Mouse (Mus musculus) heart, adult 8-10 months (tissue): ENCODE measurements at regions not wholly inside any gene's neighbourhood (a gene's known extent, or its start where the extent isn't known, plus 50 kb on each side); places are given as distances from the start of the nearest gene placed in this dataset.
A peak's percentile ranks its signal among the peaks of the same experiment; 100 is the strongest.

Experiments
- DNase-seq: peaks from one replicate; pipeline ENCODE4 v3.0.0; 2022; ENCODE audit warnings: low spot score

DNA sequence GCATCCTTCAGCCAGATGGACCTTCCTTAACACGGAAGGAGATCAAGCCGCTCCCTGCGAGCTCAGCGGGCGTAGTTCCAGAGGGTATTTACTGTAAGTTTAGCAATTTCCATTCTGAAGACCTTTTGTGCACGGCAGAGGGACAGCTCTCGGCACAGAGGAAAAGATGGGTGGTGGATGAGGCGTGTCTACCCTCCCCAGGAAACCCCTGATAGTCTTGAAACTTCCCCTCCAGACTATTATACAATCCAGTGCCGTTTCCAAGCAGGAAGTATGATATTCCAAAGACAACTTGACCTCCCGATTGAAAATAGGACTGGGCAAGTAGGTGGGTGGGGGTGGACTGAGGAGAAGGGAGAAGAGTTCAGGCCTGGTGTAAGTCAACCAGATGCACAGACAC lies 340.4 kb upstream of the Adgrl2 start:
- DNase-seq: peak; percentile 81

DNA sequence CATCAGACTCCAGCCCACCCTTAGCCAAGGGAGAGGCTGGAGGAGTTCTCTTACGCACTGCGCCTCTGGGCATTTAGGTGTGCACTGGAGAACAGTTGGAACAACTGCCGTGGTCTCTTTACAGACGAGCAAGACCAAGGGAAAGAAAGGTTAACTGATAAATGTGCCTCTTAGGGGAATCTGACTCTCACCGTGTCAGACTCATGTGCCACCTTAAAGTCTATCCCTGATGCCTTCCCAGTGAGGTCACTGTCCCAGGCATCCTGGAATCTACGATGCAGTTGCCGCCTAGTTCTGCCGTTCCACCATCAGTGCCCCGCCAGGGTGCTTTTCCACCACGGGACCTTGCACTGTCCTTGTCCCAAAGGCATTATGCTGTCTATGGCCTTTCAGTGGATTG lies 339.7 kb upstream of the Adgrl2 start:
- DNase-seq: no peak

DNA sequence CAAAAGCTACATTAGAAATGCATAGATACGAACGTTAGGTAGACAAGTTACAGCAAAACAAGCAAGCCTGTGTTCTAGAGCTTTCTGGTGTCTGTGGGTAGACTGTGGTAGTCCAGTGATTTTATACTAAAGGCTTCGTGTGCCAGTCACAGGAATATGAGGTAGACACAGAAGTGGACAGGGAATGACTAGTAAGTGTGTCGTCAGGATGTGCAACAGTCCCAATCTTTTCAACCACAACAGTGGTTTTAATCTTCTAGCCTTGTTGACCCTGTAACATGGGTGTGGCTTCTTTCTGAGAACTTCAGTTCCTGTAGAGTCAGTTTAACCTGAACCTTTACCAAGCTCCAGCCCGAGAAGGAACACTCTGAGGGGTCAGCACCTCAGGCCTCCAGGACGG lies 339.3 kb upstream of the Adgrl2 start:
- DNase-seq: no peak

DNA sequence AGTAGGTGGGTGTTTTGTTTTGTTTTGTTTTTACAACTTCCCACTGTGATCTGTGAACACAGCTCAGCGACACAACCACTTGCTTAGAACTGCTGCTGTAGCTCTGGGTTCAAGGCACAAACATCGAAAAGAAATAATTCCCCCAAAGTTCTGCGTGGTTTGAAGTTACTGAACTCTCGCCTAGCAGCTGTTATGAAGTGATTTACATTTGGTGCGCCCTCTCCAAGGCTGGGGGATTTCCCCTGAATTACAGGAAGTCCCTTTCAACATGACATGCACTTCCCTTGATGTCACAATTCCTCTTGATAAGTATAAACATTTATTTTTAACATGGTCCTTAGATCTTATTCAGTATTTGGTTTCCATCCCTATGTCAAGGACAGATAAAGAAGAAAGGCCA lies 336.3 kb upstream of the Adgrl2 start:
- DNase-seq: peak; percentile 54

DNA sequence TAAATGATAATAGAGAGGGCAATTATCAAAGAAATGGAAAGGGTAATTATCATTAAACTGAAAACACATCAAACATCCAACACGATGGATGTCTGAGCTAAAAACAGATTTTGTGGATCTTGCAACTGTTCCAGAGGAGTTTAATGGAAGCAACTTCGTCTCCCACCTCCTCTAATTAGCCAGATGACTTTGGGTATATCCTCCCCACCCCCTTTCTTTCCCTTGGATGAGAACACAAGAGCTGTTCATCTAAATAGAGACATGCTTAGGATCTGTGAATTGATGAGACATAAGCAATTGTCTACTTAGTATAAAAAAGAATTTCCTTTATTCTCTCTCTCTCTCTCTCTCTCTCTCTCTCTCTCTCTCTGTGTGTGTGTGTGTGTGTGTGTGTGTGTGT lies 333.7 kb upstream of the Adgrl2 start:
- DNase-seq: no peak

DNA sequence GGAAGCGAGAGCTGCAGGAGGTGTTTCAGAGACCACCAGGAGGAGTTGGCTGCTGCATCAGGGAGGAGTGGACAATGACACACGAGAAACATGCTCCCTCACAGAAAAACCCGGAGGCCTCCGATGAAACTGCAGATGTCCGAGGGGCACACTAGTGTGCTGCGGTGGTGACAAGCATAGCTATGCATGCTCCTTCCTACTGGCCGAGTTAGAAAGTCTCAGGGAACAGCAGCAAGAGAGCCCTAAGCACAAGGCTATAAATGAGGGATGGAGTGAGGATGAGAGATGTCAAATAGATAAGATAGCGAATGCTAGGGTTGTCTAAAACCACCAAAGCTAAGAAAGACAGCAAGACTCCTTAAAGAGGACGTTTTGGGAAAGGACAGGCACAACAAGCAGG lies 328.4 kb upstream of the Adgrl2 start:
- no peak for DNase-seq

DNA sequence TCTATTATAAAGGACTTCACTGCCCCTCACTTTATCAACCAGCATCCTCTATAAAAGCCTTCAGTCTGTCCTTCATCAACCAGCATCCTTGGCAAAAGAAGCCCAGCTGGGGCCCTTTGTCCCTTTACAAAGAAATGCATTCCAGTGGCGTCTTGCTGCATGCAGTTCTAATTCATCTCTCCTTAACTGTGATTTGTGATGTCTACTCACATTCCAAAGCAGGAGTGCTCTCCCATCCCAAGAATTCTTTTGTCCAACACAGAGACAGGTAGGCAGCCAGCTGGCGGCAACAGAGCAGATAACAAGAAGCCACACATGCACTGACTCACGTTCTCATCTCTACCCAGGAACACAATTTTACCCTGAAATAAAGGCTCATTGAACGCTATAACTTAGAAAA lies 323.9 kb upstream of the Adgrl2 start:
- no peak for DNase-seq

DNA sequence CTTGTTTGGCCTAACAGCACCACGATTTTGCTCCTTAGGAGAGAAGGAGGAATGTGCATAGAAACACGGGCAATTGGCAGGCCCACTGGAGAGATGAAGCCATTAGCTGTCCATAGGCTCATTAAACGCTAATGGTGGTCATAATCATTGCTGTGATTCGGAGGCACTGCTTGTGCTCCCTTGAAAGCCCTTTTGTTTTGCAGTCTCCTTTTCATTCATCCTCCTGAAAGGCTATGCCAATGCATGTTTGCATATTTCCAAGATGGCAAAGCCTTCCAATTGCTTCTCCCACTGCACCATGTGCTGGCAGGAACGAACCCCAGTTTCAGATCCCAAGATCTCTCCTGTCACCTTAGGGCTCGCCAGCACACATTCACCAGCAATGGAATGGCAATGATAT lies 322.9 kb upstream of the Adgrl2 start:
- no peak for DNase-seq

DNA sequence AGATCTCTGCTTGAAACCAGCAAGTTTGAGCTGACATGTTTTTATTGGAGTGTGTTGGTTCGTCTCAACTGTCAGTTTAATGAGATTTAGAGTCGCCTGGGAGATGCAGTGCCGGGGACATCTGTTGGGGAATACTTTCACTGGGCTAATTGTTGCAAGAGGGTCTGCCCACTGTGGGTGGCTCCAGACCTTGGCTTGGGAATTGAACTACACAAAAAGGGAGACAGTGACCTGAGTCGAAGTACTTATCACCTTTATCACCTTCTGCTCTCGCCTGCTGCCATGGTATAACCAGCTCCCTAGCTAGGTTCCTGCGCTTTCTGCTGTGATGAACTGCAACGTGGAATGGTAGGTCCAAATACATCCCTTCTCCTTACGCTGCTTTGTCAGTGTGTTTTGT lies 321.2 kb upstream of the Adgrl2 start:
- no peak for DNase-seq

DNA sequence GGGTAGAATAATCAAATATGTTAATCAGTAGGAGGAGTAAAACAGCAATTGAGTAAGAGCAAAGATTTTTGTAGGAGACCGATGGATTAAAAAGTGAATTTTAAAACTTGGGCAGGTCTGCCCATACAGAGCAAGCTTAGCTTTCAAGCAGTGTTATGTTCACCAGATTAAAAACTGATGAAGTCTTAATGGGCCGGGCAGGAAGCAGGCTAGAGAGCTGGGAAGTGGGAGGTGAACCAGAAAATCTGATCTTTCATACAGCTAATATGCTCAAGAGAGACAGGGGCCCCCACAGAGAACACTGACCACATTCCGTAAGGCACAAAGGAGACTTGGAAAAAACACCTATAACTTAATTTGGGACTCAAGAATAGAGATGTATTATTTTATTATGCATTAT lies 316.4 kb upstream of the Adgrl2 start:
- DNase-seq: no peak

DNA sequence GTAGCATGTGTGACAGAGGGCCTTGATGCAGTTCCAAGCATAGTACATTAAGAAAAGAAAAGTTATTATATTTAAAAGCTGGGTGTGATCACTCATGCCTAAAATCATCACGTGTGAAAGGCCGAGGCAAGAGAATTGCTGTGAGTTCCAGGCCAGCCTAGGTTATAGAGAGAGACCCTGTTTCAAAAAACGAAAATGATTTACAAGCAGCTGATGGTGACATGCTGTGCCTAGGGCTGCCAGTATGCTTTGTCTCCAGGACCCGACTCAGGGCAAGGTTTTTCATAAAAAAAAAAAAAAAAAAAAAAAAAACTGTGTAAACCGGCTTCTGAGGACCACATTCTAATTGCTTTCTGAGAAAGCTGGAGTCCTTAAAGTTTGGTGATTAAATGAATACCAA lies 315.9 kb upstream of the Adgrl2 start:
- no peak for DNase-seq

DNA sequence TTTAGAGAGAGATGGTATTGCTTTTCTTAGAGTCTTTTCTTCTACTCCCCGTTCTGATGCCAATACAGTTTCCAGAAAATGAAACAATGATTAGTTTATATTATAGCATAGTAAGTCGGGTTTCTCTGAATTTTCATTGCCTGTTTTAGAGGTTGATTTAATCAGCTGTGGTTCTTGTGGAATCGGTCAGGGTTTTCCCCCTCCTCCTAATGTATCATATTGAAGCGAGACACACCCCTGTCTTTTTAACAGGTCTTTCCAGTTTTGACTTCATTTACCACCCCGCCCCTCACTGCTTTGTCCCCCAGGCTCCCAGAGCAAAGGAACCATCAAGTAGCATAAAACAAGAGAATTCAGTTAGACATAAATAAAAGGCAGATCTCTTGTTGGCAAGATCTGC lies 315.1 kb upstream of the Adgrl2 start:
- DNase-seq: no peak

DNA sequence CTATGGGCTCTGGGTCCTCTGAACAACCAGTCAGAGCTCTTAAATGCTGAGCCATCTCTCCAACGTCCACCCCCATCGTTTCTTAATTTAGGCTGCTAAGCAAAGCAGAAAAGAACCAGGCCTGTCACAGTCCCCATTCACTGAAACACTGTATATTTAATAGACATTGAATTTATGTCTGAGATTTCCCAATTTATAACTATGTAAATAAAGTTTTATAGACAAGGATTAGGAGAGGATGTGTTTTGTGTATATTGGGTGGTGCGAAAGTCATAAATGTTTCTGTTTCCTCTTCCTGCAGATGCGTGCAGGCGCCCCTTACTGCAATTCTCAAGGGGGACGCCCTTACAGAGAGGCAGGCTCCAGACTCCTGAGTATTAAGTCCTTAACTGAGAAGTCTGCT lies 314.7 kb upstream of the Adgrl2 start:
- DNase-seq: no peak

DNA sequence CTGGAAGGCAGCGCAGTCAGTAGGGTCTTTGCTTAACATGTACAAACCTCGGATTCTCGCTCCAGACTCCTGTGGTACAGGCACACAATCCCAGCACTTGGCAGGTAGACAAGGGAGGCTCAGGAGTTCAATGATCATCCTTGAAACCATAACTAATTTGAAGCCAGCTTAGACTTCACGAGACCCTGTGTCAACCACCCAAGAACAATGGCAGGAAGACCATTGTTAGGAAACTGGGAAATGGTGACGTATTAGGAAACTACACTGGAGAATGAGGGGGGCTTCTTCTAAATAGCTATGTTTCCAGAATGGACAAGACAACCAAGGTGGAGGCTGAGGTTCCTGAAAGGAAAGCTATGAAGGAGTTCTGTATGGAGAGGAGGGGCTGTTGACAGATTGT lies 313.1 kb upstream of the Adgrl2 start:
- peak; percentile 30 for DNase-seq

DNA sequence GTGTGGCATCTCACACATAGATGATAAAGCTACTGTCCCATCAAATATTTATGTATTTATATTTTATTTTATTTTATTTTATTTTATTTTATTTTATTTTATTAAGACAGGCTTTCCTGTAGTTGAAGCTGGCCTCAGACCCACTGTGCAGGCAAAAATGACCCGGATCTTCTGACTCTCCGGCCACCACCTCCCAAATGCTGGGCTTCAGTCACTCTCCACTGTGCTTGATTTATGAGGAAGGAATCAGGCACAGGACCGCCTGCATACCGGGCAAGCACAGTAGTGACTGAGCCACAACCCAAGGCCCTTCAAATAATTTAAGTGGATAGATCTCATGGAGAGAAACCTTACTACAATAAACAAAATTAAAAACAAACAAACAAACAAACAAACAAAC lies 309.6 kb upstream of the Adgrl2 start:
- DNase-seq: no peak

DNA sequence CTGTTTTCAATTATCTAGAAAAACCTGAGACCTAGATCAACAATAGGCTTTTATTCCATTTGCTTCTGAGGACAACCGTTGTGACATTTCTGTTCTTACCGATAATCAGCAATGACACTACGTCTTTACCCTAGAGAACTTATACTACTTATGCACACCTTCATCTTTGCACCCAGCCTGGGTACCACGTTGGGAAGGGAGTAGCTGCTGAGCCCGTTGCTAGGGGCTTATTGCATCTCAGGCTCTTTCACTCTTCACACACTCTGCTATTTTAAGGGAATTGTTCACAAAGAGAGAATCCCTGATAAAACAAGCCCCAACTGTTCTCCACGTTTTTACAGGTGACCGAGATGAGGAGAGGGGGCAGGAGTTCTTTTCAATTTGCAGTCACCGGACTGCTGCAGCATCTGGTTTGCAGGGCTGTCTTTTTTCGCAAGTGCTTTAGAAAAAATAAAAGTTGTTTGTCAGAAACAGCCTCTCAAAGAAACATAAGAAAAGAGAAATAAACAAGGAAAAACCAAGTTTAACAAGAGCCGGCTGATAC lies 306.1 kb upstream of the Adgrl2 start:
- no peak for DNase-seq

DNA sequence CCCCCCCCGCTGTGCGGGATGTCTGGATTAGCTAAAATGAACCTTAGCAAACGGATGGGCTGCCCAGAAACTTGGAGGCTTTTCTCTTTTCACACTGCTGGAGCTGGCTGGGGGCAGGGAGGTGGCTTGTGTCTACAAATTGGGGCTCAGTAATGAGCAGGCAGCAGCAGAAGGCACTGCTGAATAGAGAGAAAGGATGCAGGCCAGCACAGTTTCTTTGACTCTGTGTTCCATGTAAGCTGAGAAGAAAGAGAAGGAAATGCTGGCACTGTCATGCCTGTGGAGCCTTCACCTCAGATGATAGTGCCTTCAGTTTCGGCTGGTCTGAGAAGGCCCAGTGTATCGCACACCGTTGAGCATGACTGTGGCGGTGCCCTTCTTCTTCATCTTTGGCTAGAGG lies 305.6 kb upstream of the Adgrl2 start:
- no peak for DNase-seq

DNA sequence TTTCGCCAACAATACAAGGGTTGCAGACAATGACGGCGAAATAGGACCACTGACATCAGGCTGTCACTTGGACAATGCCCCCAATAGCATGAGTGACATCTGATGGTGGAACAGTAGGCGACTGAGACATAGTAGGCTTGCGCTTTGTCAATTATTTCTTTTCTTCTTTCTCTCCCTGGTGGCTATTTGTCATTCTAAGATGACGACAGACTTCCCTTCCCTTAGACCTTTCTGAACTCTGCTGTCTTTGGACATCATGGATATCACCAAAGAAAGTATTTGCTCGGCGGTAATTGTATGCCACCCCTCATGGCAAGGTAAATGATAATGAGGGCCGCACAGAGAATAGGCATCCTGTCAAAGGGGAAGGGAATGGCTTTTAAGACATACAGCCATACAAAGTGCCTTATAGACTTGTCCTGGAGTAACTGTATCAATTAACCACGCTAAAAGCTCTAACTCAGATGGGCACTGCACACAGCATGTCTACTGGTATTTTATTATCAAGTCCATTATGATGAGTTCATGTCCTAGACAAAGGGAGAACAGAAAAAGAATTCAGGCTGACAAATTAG lies 305.0 kb upstream of the Adgrl2 start:
- no peak for DNase-seq

DNA sequence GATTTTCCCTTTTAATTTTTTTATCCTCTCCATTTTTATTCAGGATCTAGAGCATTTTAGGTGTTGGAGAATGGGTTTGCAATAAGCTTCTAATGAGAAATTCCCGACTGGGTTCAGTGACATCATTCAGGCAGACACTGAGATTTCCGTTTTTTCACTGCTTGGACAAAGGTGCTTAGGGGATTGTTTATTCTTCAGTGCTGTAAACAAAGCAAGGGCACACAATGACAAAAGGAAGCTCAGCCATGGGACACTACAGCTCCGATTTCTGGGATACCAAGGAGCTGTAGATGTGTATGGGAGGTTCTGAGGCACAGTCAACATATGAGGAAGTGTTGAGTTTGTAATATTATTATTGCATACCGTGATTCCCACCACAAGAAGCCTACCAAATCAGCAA lies 304.1 kb upstream of the Adgrl2 start:
- no peak for DNase-seq

DNA sequence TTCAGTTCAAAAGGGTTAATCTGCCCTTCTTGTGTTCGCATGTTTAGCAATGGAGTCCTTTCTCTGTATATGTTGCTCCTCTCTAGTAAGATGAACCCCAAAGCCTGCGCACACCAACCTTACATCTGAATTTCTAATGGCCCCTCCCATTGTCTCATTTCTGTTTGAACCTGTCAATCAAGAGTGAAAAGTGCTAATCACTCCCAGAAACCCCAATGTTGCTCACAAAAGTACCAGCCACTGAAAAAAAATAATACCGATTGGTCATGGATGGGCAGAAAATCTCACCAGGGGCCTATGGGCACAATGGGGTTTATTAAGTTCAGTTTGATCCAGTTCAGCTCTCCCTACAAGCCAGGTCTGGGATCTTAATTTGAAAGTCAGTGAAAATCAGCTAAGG lies 302.1 kb upstream of the Adgrl2 start:
- no peak for DNase-seq

DNA sequence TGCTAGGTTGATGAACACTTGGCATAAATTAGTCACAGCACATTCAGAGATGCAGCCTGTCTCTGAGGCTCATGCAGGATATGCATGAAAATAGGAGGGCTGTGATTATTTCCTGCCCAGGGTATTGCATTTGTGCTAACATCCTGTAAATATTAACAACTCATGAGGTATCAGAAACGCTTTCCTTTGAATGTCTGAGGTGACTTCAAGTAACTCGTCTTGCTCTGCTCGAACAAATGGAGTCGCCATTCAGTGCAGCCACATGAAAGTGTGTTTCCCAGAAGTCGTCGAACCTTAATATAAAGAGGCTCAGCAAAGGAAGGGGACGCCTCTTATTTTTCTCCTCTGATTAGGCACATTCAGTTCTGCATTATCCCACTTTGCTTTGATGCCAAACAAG lies 301.1 kb upstream of the Adgrl2 start:
- no peak for DNase-seq

DNA sequence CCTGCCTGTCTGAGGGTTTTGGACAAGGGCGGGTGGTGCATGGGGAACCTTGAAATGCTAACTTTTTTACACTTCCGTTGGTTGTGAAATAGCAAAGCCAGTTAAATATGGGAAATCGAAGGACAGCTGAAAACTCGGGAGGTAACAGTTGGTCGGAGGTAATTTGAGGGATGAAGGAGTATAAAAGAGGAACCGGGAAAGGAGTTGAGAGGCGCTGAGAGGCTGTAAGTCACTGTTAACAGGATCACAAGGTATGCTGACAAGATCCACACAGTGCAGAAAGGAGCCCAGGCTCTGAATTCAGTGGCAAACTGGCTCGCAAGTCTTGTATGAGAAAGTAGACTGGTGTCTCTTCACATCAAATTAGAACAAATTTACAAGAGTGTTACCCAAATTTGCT lies 299.9 kb upstream of the Adgrl2 start:
- DNase-seq: no peak

DNA sequence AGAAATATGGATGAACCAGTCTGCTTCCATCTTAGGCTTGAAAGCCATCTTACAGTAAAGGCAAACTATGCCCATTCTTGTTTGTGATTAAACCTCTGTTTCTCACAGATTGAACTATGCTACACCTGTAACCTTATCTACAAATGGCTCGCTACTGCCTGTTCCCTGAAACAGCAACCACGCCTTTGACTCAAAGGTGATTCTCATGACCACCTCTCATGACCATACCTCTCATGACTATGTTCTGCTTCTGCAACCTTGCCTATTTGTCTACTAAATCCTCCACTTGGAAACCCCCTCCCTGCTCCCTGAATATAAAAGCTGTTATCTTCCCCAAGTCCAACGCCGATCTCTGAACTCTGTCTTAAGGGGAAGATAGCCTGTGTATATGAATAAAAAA lies 296.7 kb upstream of the Adgrl2 start:
- no peak for DNase-seq

DNA sequence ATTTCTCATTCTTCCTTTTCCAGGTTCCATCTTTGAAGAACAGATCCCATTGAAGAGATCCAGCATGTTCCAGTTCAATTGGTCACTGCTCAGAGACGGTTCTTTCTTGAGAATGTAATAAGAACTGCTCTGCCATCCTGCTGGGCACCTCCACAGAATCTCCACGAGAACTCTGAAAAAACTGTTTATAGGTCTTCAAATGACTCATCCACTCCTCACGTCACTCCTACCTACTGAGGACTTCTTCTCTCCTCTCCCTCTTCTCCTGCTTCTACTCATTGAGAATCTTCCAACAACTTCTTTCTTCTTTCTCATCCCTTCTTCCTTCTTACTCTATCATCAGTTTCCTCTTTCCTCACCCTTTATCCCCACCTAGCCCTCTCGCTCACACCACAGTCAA lies 294.6 kb upstream of the Adgrl2 start:
- DNase-seq: no peak
